Mouse (Mus musculus) effector memory CD4-positive, alpha-beta T cell, adult 5 months (primary cell): ENCODE results near the gene Hoxa7. TPM values are rescaled to one million over a fixed set of nuclear protein-coding genes. Genes with fewer than 3 reads are reported as not detected.

ENCODE experiments used
- polyA plus RNA-seq: library from polyadenylated mRNA; unstranded; fragments of 100-300 nt; shearing (Covaris generic); gene quantifications from one replicate; pipeline ENCODE4 v1.2.1, GENCODE M21; 2017

Hoxa7 gene
- polyA plus RNA-seq = 0.80 TPM

DNA sequence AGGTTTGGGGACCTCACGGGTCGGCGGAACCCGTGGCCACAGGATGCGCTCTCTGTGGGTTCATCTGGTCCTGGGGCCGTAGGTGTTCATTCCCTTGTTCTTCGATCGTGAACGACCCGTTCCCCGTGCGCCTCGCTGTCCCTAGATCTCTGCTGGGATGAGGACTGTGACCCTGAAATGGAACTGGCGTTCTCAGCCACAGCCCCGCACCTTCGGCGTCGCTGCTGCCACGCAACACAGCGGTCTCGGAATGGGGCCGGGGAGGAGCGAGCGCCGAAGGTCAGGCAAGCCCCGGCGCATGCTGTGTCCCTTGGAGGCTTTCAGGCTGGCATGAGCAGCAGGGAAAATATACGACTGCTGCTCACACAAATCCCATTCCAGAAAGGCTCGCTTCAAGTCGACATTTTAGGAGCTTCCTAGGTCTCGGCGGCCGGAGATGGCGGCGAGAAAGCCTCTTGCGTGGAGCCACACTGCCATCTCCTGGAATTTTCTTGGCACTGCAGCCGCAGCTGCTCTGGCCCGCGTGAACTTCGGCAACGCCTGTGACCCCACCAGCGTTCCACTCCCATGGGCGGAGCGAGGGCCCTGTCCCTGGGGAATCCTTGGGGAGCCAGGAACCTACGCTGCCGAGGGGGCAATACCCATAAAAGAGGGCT, at the start of gene Hoxa7:
TSS of gene Hoxa7 (minus strand) at position 518 of the 656 bp plus-strand sequence.

DNA sequence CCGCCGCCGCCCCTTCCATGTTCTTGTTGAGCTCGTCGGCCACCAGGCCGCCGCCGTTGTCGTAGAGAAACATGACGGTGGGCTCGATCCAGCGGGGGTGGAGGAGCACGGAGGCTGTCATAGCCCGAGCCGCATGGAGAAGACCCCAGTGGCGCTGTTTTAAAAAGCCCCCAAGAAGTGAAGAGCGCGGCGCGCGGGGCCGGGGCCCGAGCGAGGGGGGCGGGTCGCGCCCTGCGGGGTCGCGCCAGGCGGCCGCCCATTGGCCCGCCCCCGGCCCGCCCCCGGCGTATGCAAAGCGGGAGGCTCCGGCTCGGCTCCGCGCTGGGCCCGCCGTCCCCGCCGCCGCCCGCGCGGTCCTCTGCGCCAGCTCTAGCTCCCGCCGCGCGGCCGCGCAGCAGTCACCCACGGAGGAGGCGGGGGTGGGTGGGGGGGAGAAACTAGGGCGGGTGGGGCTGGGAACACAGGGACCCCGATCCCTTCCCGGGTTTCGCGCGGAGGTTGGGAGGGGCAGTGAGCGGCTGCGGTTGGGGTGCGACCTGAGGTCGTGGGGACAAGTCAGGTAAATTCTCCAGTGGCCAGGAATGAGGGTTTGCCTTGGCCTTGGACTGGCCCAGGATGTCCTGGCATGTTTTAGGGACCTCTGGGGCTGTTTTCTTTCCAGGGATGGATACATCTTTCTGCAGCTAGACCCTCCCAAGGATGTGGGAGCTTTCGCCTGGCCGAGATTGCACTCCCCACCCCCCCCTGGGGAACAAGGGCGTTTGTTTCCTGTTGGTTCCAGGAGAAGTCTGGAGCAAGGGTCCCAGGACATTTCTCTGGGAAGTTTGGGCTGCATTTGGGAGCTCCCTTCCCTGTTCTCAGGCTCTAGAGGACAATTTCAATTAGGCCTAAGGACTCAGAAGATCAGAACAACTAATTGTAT, 39.3 kb upstream of the Hoxa7 start, which contains the start of gene Hoxa13:
TSS of gene Hoxa13 (minus strand) at position 227 of the 922 bp plus-strand sequence.

DNA sequence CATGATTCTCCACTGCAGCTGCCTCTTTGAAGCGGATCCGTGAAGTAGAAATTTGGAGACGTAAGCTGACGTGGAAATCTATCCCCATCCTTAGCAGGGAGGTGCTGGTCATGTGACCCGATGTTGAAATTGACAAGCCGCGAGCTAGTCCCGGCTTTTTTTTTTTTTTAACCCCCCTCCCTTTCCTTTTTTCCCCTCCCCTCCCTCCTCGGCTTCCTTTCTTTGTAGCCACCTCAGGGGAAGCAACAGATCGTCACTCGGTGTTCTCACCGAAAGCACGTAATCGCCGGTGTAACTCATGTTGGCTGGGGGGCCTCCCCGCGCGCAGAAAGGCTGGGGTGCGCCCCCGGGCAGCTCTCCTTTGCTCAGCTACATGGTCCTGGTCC, 24.1 kb upstream of the Hoxa7 start, which contains the start of gene Hoxa11:
TSS of gene Hoxa11 (minus strand) at position 54 of the 386 bp plus-strand sequence.

DNA sequence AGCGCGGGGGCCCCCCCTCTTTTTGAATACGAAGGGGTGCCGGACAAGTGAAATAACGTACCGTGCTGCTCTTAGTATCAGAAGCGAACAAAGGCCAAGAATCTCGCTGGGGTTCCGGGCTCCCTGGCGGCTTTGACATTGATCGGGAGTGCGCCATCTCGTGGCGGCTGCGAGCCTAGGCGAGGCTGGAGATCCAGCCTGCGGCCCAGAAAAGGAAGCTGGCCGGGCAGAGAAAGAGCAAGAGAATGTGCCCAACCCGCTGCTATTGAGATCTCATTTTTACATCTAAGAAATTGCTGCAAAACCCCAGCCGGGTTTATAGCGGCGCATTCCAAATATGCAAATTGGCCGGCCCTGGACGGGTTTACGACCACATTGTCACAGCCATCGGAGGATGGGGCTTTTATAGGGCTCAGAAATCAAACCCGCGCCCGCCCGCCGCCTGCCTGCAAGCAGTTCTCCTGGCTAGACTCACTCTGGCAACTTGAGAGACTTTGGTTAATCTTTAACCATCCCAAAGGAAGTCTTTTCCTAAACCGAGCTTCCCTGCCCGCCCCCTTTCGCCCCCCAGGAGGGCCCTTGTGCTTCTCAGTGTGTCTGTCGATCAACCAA, 18.8 kb upstream of the Hoxa7 start, which contains the start of gene Hoxa10:
TSS of gene Hoxa10 (minus strand) at position 466 of the 612 bp plus-strand sequence.

DNA sequence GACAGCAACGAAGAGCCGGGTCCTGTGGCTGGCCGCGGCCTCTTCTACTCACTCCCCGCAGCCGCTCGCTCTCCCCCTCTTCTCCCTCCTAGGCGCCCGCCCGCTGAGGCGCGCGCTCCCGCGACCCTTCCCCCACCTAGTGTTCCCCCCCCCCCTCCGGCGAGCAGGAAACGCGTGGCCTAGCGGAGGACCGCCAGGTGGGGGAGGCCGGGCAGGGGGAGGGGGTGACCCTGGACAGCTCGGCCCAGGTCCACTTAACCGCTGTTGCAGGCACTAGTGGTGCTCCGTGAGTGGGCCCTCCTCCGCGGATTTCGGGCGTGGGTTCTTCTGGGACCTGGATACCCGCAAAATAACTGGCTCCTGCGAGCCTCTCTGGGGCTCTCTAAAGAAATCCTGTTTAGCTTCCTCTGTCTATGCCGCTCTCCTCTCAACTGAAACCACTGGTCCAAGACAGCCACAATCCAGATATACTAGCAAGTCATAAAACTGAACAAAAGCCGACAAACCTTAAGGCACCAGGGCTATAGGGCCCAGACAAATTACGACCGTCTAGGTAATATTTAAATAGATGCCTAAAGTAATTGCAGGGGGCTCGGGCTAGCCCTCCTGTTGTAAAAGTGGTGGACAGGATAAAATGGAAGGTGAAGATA, 9.0 kb upstream of the Hoxa7 start, which contains the start of gene Hoxa9:
TSS of gene Hoxa9 (minus strand) at position 574 of the 650 bp plus-strand sequence.

DNA sequence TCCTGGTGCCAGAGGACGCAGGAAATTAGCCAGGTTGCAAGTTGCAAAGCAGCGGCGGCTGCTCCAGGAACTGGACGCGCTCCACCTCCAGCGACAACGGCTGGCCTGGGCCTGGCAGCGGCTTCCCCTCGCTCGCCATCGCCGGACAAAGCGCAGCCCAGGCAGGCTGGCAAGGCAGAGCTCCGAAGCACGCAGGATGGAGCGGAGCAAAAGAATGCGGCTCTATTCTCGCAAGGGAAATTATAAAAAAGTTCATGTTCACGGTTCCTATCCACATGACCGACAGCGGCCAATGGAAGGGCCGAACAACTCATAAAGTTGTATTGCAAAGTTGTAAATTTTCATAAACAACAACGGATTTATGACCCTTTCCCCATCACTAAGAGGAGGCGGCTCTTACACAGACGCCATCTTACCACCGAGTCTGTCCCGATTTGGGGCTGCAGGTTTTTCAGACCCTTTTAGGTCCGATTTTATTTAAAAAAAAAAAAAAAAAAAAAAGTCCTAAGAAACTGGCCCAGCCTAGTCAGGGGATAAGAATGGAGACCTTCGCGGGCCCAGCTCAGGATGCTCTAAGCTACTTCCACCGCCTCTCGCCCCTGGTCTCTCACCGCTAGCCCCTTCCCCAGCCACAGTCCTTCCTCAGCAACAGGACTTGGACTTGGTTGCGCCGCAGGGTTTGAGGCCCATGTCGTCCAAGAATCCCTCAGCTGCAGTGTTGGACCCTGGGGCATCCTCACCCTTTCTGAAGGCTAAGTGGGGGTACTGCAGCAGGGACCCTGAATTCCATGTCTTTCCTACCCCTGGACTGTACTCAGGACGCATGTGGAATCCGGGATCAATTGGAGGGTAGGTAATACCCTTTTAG, 8.3 kb downstream of the Hoxa7 start, which contains the start of the genes Hoxa3 and Gm28308:
TSS of gene Hoxa3 (minus strand) at position 218 of the 868 bp plus-strand sequence.
TSS of gene Gm28308 (minus strand) at position 221 of the 868 bp plus-strand sequence.

DNA sequence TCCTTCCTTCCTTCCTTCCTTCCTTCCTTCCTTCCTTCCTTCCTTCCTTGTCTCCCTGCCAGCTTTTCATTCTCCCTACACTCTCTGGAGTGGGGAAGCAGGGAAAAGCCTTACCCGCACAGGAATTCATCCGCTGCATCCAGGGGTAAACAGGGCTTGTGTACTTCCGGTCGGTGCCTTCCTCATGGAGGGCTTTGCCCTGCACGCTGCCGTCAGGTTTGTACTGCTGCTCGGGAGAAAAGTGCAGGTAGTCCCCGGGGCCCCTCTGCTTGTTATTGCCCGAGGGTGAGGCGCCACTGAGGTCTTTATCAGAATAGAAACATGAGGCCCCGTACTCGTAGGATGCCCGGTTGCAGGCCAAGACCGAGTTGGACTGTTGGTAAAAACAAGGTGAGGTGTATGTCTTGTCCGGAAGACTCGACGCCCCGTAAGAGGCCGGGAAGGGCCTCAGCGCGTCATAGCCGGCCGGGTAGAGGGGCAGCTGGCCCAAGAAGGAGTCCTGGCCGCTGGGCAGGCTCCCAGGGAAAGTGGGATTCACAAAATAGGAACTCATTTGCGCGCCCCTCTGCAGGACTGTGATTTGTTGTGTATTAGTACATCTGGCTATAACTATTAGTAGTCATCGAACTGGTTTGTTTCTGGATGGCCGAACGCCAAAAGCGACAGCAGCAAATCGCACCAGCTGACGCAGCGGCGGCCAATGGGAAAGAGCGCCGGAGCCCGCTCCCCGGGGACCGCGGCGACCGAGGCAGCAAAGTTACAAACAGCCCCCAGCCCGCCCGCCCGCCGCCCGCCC, 13.4 kb downstream of the Hoxa7 start, which contains the start of gene Hoxa6:
TSS of gene Hoxa6 (minus strand) at position 651 of the 796 bp plus-strand sequence.

DNA sequence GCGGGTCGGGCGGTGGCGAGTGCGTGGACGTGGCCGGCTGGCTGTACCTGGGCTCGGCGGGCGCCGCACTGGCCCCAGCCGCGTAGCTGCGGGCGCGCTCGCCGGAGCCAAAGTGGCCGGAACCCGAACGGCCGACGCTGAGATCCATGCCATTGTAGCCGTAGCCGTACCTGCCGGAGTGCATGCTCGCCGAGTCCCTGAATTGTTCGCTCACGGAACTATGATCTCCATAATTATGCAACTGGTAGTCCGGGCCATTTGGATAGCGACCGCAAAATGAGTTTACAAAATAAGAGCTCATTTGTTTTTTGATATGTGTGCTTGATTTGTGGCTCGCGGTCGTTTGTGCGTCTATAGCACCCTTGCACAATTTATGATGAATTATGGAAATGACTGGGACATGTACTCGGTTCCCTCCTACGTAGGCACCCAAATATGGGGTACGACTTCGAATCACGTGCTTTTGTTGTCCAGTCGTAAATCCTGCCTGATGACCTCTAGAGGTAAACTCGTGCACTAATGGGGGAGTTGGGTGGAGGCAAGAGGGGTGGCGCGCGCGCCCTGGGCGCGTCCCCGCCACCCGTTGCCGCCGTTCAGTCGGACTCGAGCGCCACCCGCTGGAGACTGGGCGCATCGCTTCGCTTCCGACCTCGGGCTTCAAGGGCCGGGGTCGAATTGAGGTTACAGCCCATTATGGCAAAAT, 17.5 kb downstream of the Hoxa7 start, which contains the start of gene Hoxa5:
TSS of gene Hoxa5 (minus strand) at position 538 of the 703 bp plus-strand sequence.

DNA sequence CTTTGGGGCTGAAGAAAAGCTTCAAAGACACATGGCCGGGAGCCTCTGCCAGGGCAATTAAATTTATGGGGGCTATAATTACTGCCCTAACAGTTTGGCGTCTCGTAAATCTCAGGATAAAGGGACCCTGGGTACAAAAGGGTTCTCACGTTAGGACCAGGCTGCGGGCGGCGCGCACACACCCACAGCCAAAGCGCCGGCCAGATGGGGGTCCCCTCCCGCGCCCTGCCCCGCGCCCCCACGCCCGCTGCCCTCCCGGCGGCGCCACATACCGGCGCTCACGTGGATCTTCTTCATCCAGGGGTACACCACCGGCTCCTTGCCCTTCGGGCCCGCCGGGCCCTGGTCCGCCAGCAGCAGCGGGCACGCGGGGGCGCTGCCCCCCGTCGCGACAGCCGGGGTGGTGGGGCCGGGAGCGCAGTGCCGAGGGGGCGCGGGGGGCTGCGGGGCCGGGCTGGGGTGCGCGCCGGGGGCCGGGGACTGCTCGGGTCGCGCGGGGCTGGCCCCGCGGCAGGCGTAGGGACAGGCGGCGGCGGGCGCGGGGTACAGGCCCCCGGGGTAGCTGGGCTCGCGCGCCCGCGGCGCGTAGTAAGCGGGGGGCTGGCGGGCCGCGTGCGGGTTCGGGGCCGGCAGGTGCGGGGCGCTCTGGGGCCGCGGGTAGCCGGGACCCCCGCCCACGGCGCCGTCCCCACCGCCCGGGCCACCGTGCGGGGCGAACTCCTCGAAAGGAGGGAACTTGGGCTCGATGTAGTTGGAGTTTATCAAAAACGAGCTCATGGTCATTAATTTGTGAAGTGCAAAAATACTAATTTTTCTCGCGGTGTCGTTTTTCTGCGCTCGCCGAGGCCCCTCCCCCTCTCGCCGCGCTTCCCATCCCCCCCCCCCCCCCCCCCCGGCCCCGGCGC, 30.5 kb downstream of the Hoxa7 start, which contains the start of gene Hoxa4:
TSS of gene Hoxa4 (minus strand) at position 848 of the 905 bp plus-strand sequence.

DNA sequence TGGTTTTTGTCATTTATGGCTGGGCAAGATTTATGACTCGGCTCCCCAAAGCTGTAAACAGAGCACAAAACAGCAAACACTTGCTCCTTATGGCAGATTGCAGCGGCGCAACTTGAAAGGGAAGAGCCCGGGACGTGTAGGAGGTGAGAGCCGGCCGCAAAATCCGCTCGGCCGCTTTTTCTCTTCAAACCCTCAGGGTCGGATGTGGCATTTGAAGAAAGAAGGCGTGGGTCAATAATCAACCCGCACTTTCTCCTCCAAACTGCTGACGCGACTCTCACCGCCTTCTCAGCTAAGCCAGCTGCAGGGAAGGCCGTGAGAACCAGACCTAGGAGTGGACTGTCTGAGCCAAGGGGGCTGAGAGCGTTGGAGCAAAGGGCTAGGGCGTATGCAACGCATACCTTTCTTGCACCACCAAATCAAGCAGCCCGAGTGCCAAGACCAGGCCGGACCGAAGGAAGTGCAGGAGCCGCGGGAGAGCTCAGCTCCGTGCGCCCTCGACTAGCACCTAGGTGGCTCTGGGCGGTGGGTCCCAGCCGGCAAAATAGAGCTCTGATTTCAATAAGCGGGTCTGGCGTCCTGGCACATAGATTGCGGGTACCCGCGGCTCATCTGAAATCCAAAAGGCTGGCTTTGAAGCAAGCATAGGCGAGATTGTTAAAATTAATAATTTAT, 44.5 kb downstream of the Hoxa7 start, which contains the start of gene 5730596B20Rik:
TSS of gene 5730596B20Rik (plus strand) at position 438 of the 675 bp plus-strand sequence.

DNA sequence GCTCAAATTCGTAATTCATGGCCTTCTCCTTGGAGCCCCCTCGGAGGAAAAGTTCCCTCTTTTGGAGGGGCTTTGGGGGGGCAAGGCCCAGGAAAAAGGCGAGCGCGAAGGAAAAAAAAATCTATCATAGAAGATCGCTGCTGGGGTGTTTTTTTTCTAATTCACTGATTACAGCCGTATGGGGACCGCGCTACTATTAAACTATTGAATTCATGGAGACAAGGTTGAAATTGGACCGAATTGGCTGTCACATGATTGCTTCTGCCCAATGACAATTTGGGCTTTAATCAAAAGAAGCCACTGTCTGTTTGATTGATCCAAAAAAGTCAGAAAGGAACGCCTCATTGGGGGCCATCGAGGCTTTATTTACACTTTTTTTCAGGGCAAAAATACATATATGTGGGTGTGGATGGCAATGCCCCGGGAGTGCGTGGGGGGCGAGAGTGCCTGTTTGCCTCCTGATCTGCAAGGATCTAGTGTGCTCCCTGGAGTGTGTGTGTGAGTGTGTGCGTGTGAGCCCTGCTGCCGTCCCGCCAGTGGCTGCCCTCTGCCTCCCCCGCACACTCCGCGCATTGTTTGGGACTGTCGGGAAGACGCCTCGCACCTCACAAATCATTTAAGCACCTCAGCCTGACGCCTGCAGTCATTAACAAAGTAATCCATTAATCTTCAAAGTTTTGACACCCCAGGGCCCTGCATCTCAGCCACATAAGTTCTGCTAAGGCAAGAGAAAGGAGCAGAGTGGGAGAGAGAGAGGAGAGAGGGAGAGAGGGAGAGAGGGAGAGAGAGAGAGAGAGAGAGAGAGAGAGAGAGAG, 56.8 kb downstream of the Hoxa7 start, which contains the start of gene Hoxa2:
TSS of gene Hoxa2 (minus strand) at position 206 of the 815 bp plus-strand sequence.

Other genes with a start within 250 kb of the Hoxa7 start
- 14.7 TPM for gene Skap2, start 209.3 kb downstream of the Hoxa7 start, polyA plus RNA-seq
- gene Hoxa1, start 63.5 kb downstream of the Hoxa7 start, polyA plus RNA-seq = not detected
- not detected for gene Hoxa2, start 57.0 kb downstream of the Hoxa7 start, polyA plus RNA-seq
- gene 5730596B20Rik, start 44.4 kb downstream of the Hoxa7 start, polyA plus RNA-seq = not detected
- not detected for gene Hoxa4, start 30.1 kb downstream of the Hoxa7 start, polyA plus RNA-seq
- not detected for gene Hoxa5, start 17.3 kb downstream of the Hoxa7 start, polyA plus RNA-seq
- not detected for gene Hoxa6, start 13.1 kb downstream of the Hoxa7 start, polyA plus RNA-seq
- gene Hoxa3, start 8.5 kb downstream of the Hoxa7 start, polyA plus RNA-seq = not detected
- not detected for gene Gm28308, start 8.5 kb downstream of the Hoxa7 start, polyA plus RNA-seq
- gene Hoxa9, start 9.2 kb upstream of the Hoxa7 start, polyA plus RNA-seq = 0.15 TPM
- not detected for gene Hoxa10, start 19.0 kb upstream of the Hoxa7 start, polyA plus RNA-seq
- not detected for gene Hoxa11, start 24.0 kb upstream of the Hoxa7 start, polyA plus RNA-seq
- gene Hoxa13, start 39.0 kb upstream of the Hoxa7 start, polyA plus RNA-seq = not detected
- 1.3 TPM for gene Evx1, start 91.6 kb upstream of the Hoxa7 start, polyA plus RNA-seq